Mouse (Mus musculus): ENCODE measurements around the gene Gm39653.

GRCm38 (mm10) chr1:63573864-63574611, 41.7 kb upstream of the Gm39653 start:
- TF ChIP-seq POLR2A (IDR thresholded peaks at IDR 0.05; ENCODE audit: borderline replicate concordance, insufficient read depth, low read length) (no peak), CTCF (IDR thresholded peaks at IDR 0.05; ENCODE audit: borderline replicate concordance, insufficient read depth, low read depth, low read length) (no peak)

Measured in cerebellum, adult 2 months (tissue).